ENCODE assay signal across 17 mouse cellular contexts in genomic region chr16:5113582-5113981, GRCm38 (mm10). TPM values are rescaled to one million over a fixed set of nuclear protein-coding genes. Genes with fewer than 3 reads are reported as not detected.
DNase-seq lines count a peak whose midpoint lies in the region; ATAC-seq and TF ChIP-seq lines count a peak whose summit lies in the region.
"Had no signal": no experiment of that assay in that cellular context is flagged by ENCODE, and none has a peak within 500 bp of the region (broad histone marks: within the 10 kb centered on the region; RNA-seq: fewer than 3 reads in every experiment).

No protein-coding gene starts in this region.

- H3K36me3 ChIP-seq in intestine, postnatal 0 days (ENCODE audit: control insufficient read depth, insufficient read depth), result no peaks in the 10 kb centered on the region
- no peaks in the 10 kb centered on the region for H3K36me3 ChIP-seq in intestine, embryonic 15.5 days
- no peaks in the 10 kb centered on the region for H3K36me3 ChIP-seq in C2C12 (ENCODE audit: control insufficient read depth, insufficient read depth)
- no peaks in the 10 kb centered on the region for H3K36me3 ChIP-seq in limb, embryonic 15.5 days
- H3K36me3 ChIP-seq: hindbrain, embryonic 15.5 days; liver, embryonic 12.5 days; midbrain, embryonic 15.5 days; stomach, embryonic 15.5 days had no signal

- peaks cover 5% of the 10 kb centered on the region for H3K4me1 ChIP-seq in intestine, postnatal 0 days (replicated peaks; ENCODE audit: control insufficient read depth, insufficient read depth, low read length)
- peaks cover 23% of the 10 kb centered on the region; the same call in 1 of the 2 replicates for H3K4me1 ChIP-seq in intestine, embryonic 15.5 days (replicated peaks)
- peaks cover 19% of the 10 kb centered on the region for H3K4me1 ChIP-seq in limb, embryonic 15.5 days
- H3K4me1 ChIP-seq: liver, embryonic 12.5 days; midbrain, embryonic 15.5 days; stomach, embryonic 15.5 days had no signal

- H3K27me3 ChIP-seq in intestine, postnatal 0 days (replicated peaks; ENCODE audit: control insufficient read depth, insufficient read depth, low read length), result no peaks in the 10 kb centered on the region
- no peaks in the 10 kb centered on the region for H3K27me3 ChIP-seq in intestine, embryonic 15.5 days (replicated peaks)
- H3K27me3 ChIP-seq in C2C12 (ENCODE audit: control insufficient read depth, insufficient read depth, insufficient read length), result peaks cover 7% of the 10 kb centered on the region
- H3K27me3 ChIP-seq in limb, embryonic 15.5 days, result peaks cover 4% of the 10 kb centered on the region; the same call in 1 of the 2 replicates
- H3K27me3 ChIP-seq: hindbrain, embryonic 15.5 days; midbrain, embryonic 15.5 days; stomach, embryonic 15.5 days had no signal

- 64% methylated on average over 2 of the region's 2 CpGs for WGBS in intestine, postnatal 0 days
- 58% methylated on average over 2 of the region's 2 CpGs for WGBS in intestine, embryonic 15.5 days
- 56% methylated on average over 2 of the region's 2 CpGs for WGBS in limb, embryonic 15.5 days

- no peak for TF ChIP-seq CTCF in intestine, postnatal 0 days (IDR thresholded peaks at IDR 0.05; ENCODE audit: low read depth)
- TF ChIP-seq CTCF in C2C12 (IDR thresholded peaks at IDR 0.05; ENCODE audit: control insufficient read depth, insufficient read depth, insufficient read length), result no peak

- no peak overlapping the region for H3K9ac ChIP-seq in intestine, postnatal 0 days (ENCODE audit: low read depth, low read length)
- H3K9ac ChIP-seq in intestine, embryonic 15.5 days, result no peak overlapping the region
- no peak overlapping the region for H3K9ac ChIP-seq in limb, embryonic 15.5 days
- H3K9ac ChIP-seq: forebrain, postnatal 0 days; hindbrain, embryonic 15.5 days; liver, embryonic 12.5 days; midbrain, embryonic 15.5 days; stomach, embryonic 15.5 days had no signal

- H3ac ChIP-seq in C2C12 (ENCODE audit: control insufficient read depth, insufficient read length, low read depth), result no peak overlapping the region

- H3K4me3 ChIP-seq in intestine, postnatal 0 days (ENCODE audit: low read depth, low read length), result no peak overlapping the region
- no peak overlapping the region for H3K4me3 ChIP-seq in intestine, embryonic 15.5 days (replicated peaks)
- no peak overlapping the region for H3K4me3 ChIP-seq in C2C12 (ENCODE audit: insufficient read depth, poor library complexity, severe bottlenecking)
- H3K4me3 ChIP-seq in limb, embryonic 15.5 days, result no peak overlapping the region
- H3K4me3 ChIP-seq: heart, adult 2 months; hindbrain, embryonic 15.5 days; liver, embryonic 12.5 days; midbrain, embryonic 15.5 days; stomach, embryonic 15.5 days had no signal

- no peaks in the 10 kb centered on the region for H3K79me2 ChIP-seq in C2C12 (ENCODE audit: control insufficient read depth, insufficient read depth)

- ATAC-seq in intestine, postnatal 0 days, result peak; percentile 24; the same call in 1 of the 2 replicates
- no peak for ATAC-seq in intestine, embryonic 15.5 days
- ATAC-seq in limb, embryonic 15.5 days (ENCODE audit: insufficient number of reproducible peaks, low FRiP score, low TSS enrichment, low read depth), result peak; percentile 35; the same call in 1 of the 2 replicates
- ATAC-seq in monocyte, adult 5-6 weeks (replicated peaks; ENCODE audit: insufficient number of reproducible peaks, low FRiP score, low TSS enrichment, poor library complexity, severe bottlenecking), result no peak
- ATAC-seq: liver, embryonic 12.5 days; midbrain, embryonic 15.5 days had no signal

- no peaks in the 10 kb centered on the region for H3K9me3 ChIP-seq in intestine, postnatal 0 days (ENCODE audit: control insufficient read depth)
- H3K9me3 ChIP-seq in intestine, embryonic 15.5 days, result no peaks in the 10 kb centered on the region
- no peaks in the 10 kb centered on the region for H3K9me3 ChIP-seq in limb, embryonic 15.5 days
- H3K9me3 ChIP-seq: hindbrain, embryonic 15.5 days; midbrain, embryonic 15.5 days; stomach, embryonic 15.5 days had no signal

- no peak overlapping the region for H3K4me2 ChIP-seq in intestine, postnatal 0 days (replicated peaks; ENCODE audit: low read depth)
- H3K4me2 ChIP-seq in intestine, embryonic 15.5 days (replicated peaks), result no peak overlapping the region
- no peak overlapping the region for H3K4me2 ChIP-seq in limb, embryonic 15.5 days
- H3K4me2 ChIP-seq: hindbrain, embryonic 15.5 days; liver, embryonic 12.5 days; midbrain, embryonic 15.5 days; stomach, embryonic 15.5 days had no signal

- peak; percentile 38 for DNase-seq in NIH3T3 (ENCODE audit: low read depth)
- DNase-seq in layer of hippocampus, postnatal 25 days (ENCODE audit: extremely low spot score in 1 of 2, low spot score in 1 of 2), result no peak
- DNase-seq: heart, adult 2 months; heart, postnatal 14 days; kidney, adult 18-20 months; kidney, postnatal 10 days had no signal

- no peaks in the 10 kb centered on the region for H3K79me3 ChIP-seq in C2C12 (ENCODE audit: low read depth)

- H3K27ac ChIP-seq in intestine, postnatal 0 days (ENCODE audit: low read depth, low read length), result no peak overlapping the region
- no peak overlapping the region for H3K27ac ChIP-seq in intestine, embryonic 15.5 days
- no peak overlapping the region for H3K27ac ChIP-seq in limb, embryonic 15.5 days
- H3K27ac ChIP-seq: heart, adult 2 months; hindbrain, embryonic 15.5 days; liver, embryonic 12.5 days; midbrain, embryonic 15.5 days; stomach, embryonic 15.5 days had no signal

TF ChIP-seq in C2C12, 6 proteins besides CTCF, POLR2A, EP300 and RAD21:
- TF ChIP-seq MYOD1 (IDR thresholded peaks at IDR 0.05; ENCODE audit: control insufficient read depth, insufficient read length, low read depth), result peak; percentile 59
- TF ChIP-seq USF1 (IDR thresholded peaks at IDR 0.05; ENCODE audit: low read depth), result no peak
- TF ChIP-seq FOSL1 (IDR thresholded peaks at IDR 0.05; ENCODE audit: insufficient read depth, low read length, poor library complexity, severe bottlenecking), result no peak
- no peak for TF ChIP-seq MAX (IDR thresholded peaks at IDR 0.05)

RNA-seq across cellular contexts. Expression of gene Ppl, which starts 18.6 kb away (rescaled TPM):
- 0.69 and 0.86 TPM in 2 replicates for polyA plus RNA-seq in intestine, postnatal 0 days (2015; fragmentation: Nextera tagmentation; extraction: Ambion mirVana)
- 4.4 and 4.7 TPM in 2 replicates for polyA plus RNA-seq in intestine, embryonic 15.5 days (2015; fragmentation: Nextera tagmentation; extraction: Ambion mirVana)
- polyA plus RNA-seq in C2C12 (2012; fragmentation: generic; extraction: Trizol), result 0.08 TPM
- 72.6 and 79.3 TPM in 2 replicates for polyA plus RNA-seq in limb, embryonic 15.5 days (2015; fragmentation: Nextera tagmentation; extraction: Ambion mirVana)
- 0.29 to 0.78 TPM (median 0.53 TPM) in 3 replicates for total RNA-seq in monocyte, adult 5-6 weeks (2017)
- total RNA-seq in layer of hippocampus, postnatal 25 days (2021), result 1 to 10 TPM; 1.3 to 1.6 TPM
- total RNA-seq: megakaryocyte progenitor cell, adult 5-6 weeks had no signal

RNA-seq across cellular contexts. Expression of gene Sec14l5, which starts 33.3 kb away (rescaled TPM):
- not detected in 2 replicates for polyA plus RNA-seq in intestine, postnatal 0 days (2015; fragmentation: Nextera tagmentation; extraction: Ambion mirVana)
- polyA plus RNA-seq in intestine, embryonic 15.5 days (2015; fragmentation: Nextera tagmentation; extraction: Ambion mirVana), result 0.03 TPM in 1 of 2 replicates, not detected in the other
- 0.01 TPM for polyA plus RNA-seq in C2C12 (2012; fragmentation: generic; extraction: Trizol)
- polyA plus RNA-seq in limb, embryonic 15.5 days (2015; fragmentation: Nextera tagmentation; extraction: Ambion mirVana), result 0.09 and 0.29 TPM in 2 replicates
- 0.19 TPM in 1 of 3 replicates, not detected in the others for total RNA-seq in monocyte, adult 5-6 weeks (2017)
- 1 to 10 TPM; 5.8 to 6.7 TPM for total RNA-seq in layer of hippocampus, postnatal 25 days (2021)
- total RNA-seq: megakaryocyte progenitor cell, adult 5-6 weeks had no signal
- polyA plus RNA-seq: liver, embryonic 12.5 days had no signal

Comparison
In these comparisons a context has a peak if more than half of its experiments do, and no peak if none do; other contexts are left out.
1. ATAC-seq: peak in intestine, postnatal 0 days (single experiment) and limb, embryonic 15.5 days (single experiment); none in intestine, embryonic 15.5 days (single experiment) and monocyte, adult 5-6 weeks (single experiment).
2. RNA of gene Ppl, which starts 18.6 kb away (polyA plus RNA-seq): 72.6 to 79.3 TPM in limb, embryonic 15.5 days; 4.4 to 4.7 TPM in intestine, embryonic 15.5 days, 0.69 to 0.86 TPM in intestine, postnatal 0 days and 0.08 TPM in C2C12 (single experiment); every median in the first group is over 10 times any median in the second.